Mouse (Mus musculus) embryonic fibroblast, embryonic 13.5 days (primary cell): ENCODE measurements at regions not wholly inside any gene's neighbourhood (a gene's known extent, or its start where the extent isn't known, plus 50 kb on each side); places are given as distances from the start of the nearest gene placed in this dataset.

Source experiments
- H3K27ac ChIP-seq: 2 replicates; pipeline ENCODE4 v1.5.1; 2012; ENCODE audit warnings: low read length, control low read depth, inconsistent platforms; ENCODE audit not compliant: insufficient read depth
- H3K4me1 ChIP-seq: 2 replicates; pipeline ENCODE4 v1.6.1; 2011; ENCODE audit warnings: low read length; ENCODE audit not compliant: control insufficient read depth, insufficient read depth
- H3K4me3 ChIP-seq: 2 replicates; pipeline ENCODE4 v1.5.1; 2011; ENCODE audit warnings: mild to moderate bottlenecking, control low read depth, low read length; ENCODE audit not compliant: insufficient read depth
- CTCF ChIP-seq: IDR thresholded peaks from 2 replicates; pipeline ENCODE4 v1.5.1; 2011; ENCODE audit warnings: mild to moderate bottlenecking, control low read depth, low read length, moderate library complexity, borderline replicate concordance; ENCODE audit not compliant: insufficient read depth
- POLR2A ChIP-seq: IDR thresholded peaks from 2 replicates; pipeline ENCODE4 v1.6.1; 2011; ENCODE audit warnings: low read depth, mild to moderate bottlenecking, control low read depth, low read length, moderate library complexity

- peak overlapping the region; percentile 19 for H3K4me3 ChIP-seq
- H3K4me1 ChIP-seq: no peaks in the 10 kb centered on the region
- H3K27ac ChIP-seq: no peak overlapping the region
- TF ChIP-seq CTCF (0 out of 2 replicates have a peak, but pooled peaks have one; percentile 28), POLR2A (no peak)
Observed at GRCm38 (mm10) chr17:9167161-9167560, 179.0 kb downstream of the 1700010I14Rik start.

- no peak overlapping the region for H3K27ac ChIP-seq
- peak overlapping the region; percentile 19 for H3K4me3 ChIP-seq
- H3K4me1 ChIP-seq: no peaks in the 10 kb centered on the region
- TF ChIP-seq POLR2A (no peak), CTCF (no peak)
Observed at GRCm38 (mm10) chr17:9167571-9168201, 179.6 kb downstream of the 1700010I14Rik start.

- TF ChIP-seq POLR2A (no peak), CTCF (peak; percentile 99)
- Histone ChIP-seq H3K4me3 (peak overlapping the region; percentile 19), H3K27ac (no peak overlapping the region), H3K4me1 (no peaks in the 10 kb centered on the region)
Observed at GRCm38 (mm10) chr17:9168411-9168810, 180.3 kb downstream of the 1700010I14Rik start.

- TF ChIP-seq POLR2A (no peak), CTCF (no peak)
- H3K27ac ChIP-seq: no peak overlapping the region
- H3K4me3 ChIP-seq: no peak overlapping the region
- H3K4me1 ChIP-seq: no peaks in the 10 kb centered on the region
Observed at GRCm38 (mm10) chr17:9169371-9169770, 181.2 kb downstream of the 1700010I14Rik start.

- no peaks in the 10 kb centered on the region for H3K4me1 ChIP-seq
- no peak overlapping the region for H3K4me3 ChIP-seq
- TF ChIP-seq POLR2A (no peak), CTCF (no peak)
- H3K27ac ChIP-seq: no peak overlapping the region
Observed at GRCm38 (mm10) chr17:9197160-9197559, 209.0 kb downstream of the 1700010I14Rik start.

- no peak overlapping the region for H3K27ac ChIP-seq
- no peak overlapping the region for H3K4me3 ChIP-seq
- TF ChIP-seq CTCF: no peak
- no peak for TF ChIP-seq POLR2A
- no peaks in the 10 kb centered on the region for H3K4me1 ChIP-seq
Observed at GRCm38 (mm10) chr17:9200386-9200785, 212.3 kb downstream of the 1700010I14Rik start.

GRCm38 (mm10) chr17:9202496-9202895 is 214.4 kb downstream of the 1700010I14Rik start:
- H3K4me3 ChIP-seq: no peak overlapping the region
- no peaks in the 10 kb centered on the region for H3K4me1 ChIP-seq
- TF ChIP-seq CTCF (no peak), POLR2A (no peak)
- no peak overlapping the region for H3K27ac ChIP-seq

- no peak overlapping the region for H3K27ac ChIP-seq
- TF ChIP-seq POLR2A: no peak
- TF ChIP-seq CTCF: no peak
- no peak overlapping the region for H3K4me3 ChIP-seq
- H3K4me1 ChIP-seq: no peaks in the 10 kb centered on the region
Observed at GRCm38 (mm10) chr17:9210626-9211025, 211.2 kb upstream of the Gm17728 start.

GRCm38 (mm10) chr17:9223097-9223496 is 198.8 kb upstream of the Gm17728 start:
- Histone ChIP-seq H3K4me3 (no peak overlapping the region), H3K4me1 (no peaks in the 10 kb centered on the region), H3K27ac (no peak overlapping the region)
- TF ChIP-seq CTCF (no peak), POLR2A (no peak)

GRCm38 (mm10) chr17:9227872-9228575 is 193.8 kb upstream of the Gm17728 start:
- TF ChIP-seq POLR2A (no peak), CTCF (no peak)
- H3K27ac ChIP-seq: no peak overlapping the region
- no peak overlapping the region for H3K4me3 ChIP-seq
- H3K4me1 ChIP-seq: no peaks in the 10 kb centered on the region
